Mouse (Mus musculus) heart, postnatal 4 days (tissue): ENCODE data around the gene Rorb. TPM values are rescaled to one million over a fixed set of nuclear protein-coding genes. Genes with fewer than 3 reads are reported as not detected.

ENCODE experiments used
- DNase-seq: peaks from one replicate; pipeline ENCODE4 v3.0.0; 2021
- total RNA-seq, 2 experiments: library from RNA; stranded (reverse); gene quantifications; 2 replicates each; pipeline ENCODE4 v1.2.3; 2021

The Rorb gene
- total RNA-seq, 2 experiments from 2014 or later: 0.26 to 0.29 TPM

- DNase-seq: no peak
Observed at GRCm38 (mm10) chr19:19005144-19005543, 105.9 kb downstream of the Rorb start.

GRCm38 (mm10) chr19:19004023-19004656, 106.9 kb downstream of the Rorb start:
- no peak for DNase-seq

GRCm38 (mm10) chr19:18998966-18999365, 112.0 kb downstream of the Rorb start:
- DNase-seq: no peak

- DNase-seq: no peak
Observed at GRCm38 (mm10) chr19:18997711-18998110, 113.3 kb downstream of the Rorb start.

GRCm38 (mm10) chr19:18979996-18980395, 131.0 kb downstream of the Rorb start:
- no peak for DNase-seq

- peak; percentile 29 for DNase-seq
Observed at GRCm38 (mm10) chr19:18974796-18975660, 136.0 kb downstream of the Rorb start.

- DNase-seq: no peak
Observed at GRCm38 (mm10) chr19:18969386-18969785, 141.6 kb downstream of the Rorb start.

- peak; percentile 5 for DNase-seq
Observed at GRCm38 (mm10) chr19:18967307-18967706, 143.7 kb downstream of the Rorb start.

- no peak for DNase-seq
Observed at GRCm38 (mm10) chr19:18959862-18960261, 151.1 kb downstream of the Rorb start.

- DNase-seq: no peak
Observed at GRCm38 (mm10) chr19:18952806-18953205, 158.2 kb downstream of the Rorb start.

GRCm38 (mm10) chr19:18947193-18947592, 163.8 kb downstream of the Rorb start:
- no peak for DNase-seq

GRCm38 (mm10) chr19:18945265-18945664, 165.7 kb downstream of the Rorb start:
- no peak for DNase-seq

- no peak for DNase-seq
Observed at GRCm38 (mm10) chr19:18941391-18941790, 169.6 kb downstream of the Rorb start.

GRCm38 (mm10) chr19:18911755-18912340, 199.1 kb downstream of the Rorb start:
- no peak for DNase-seq

GRCm38 (mm10) chr19:18909641-18910040, 201.4 kb downstream of the Rorb start:
- no peak for DNase-seq

- no peak for DNase-seq
Observed at GRCm38 (mm10) chr19:18905511-18905910, 205.5 kb downstream of the Rorb start.

GRCm38 (mm10) chr19:18902694-18903067, 208.3 kb downstream of the Rorb start:
- no peak for DNase-seq

- DNase-seq: no peak
Observed at GRCm38 (mm10) chr19:18902041-18902693, 208.8 kb downstream of the Rorb start.

GRCm38 (mm10) chr19:18898238-18898637, 212.8 kb downstream of the Rorb start:
- no peak for DNase-seq

- no peak for DNase-seq
Observed at GRCm38 (mm10) chr19:18890216-18890615, 220.8 kb downstream of the Rorb start.

- no peak for DNase-seq
Observed at GRCm38 (mm10) chr19:18889632-18890031, 221.4 kb downstream of the Rorb start.

- DNase-seq: peak; percentile 7
Observed at GRCm38 (mm10) chr19:18889117-18889627, 221.8 kb downstream of the Rorb start.
